Mouse (Mus musculus) embryonic facial prominence, embryonic 14.5 days (tissue): ENCODE results near the gene Aldh16a1. TPM values are rescaled to one million over a fixed set of nuclear protein-coding genes. Genes with fewer than 3 reads are reported as not detected.

ENCODE experiments used
- ATAC-seq: fragments of 200-750 bp; cut with Nextera tagmentation; 2 replicates; pipeline ENCODE4 v1.8.0; 2017; ENCODE audit warnings: low read depth, moderate number of reproducible peaks, moderate TSS enrichment
- DNase-seq: peaks from one replicate; pipeline ENCODE4 v3.0.0-alpha.2; 2015; ENCODE audit warnings: low spot score
- H3K27ac ChIP-seq: fragments of 300-500 bp; sonication (generic); replicated peaks from 2 replicates; pipeline ENCODE4 v1.5.1; 2014; ENCODE audit warnings: low read depth, mild to moderate bottlenecking, low read length, moderate library complexity
- H3K27me3 ChIP-seq: fragments of 300-500 bp; sonication (generic); replicated peaks from 2 replicates; pipeline ENCODE4 v1.6.1; 2014; ENCODE audit warnings: low read length; ENCODE audit not compliant: control insufficient read depth, insufficient read depth
- H3K36me3 ChIP-seq: fragments of 300-500 bp; sonication (generic); 2 replicates; pipeline ENCODE4 v1.6.1; 2014; ENCODE audit warnings: low read length, mixed read lengths; ENCODE audit not compliant: control insufficient read depth, insufficient read depth
- H3K4me1 ChIP-seq: fragments of 300-500 bp; sonication (generic); 2 replicates; pipeline ENCODE4 v1.6.1; 2014; ENCODE audit warnings: antibody characterized with exemption, low read length; ENCODE audit not compliant: control insufficient read depth, insufficient read depth
- H3K4me2 ChIP-seq: fragments of 300-500 bp; sonication (generic); 2 replicates; pipeline ENCODE4 v1.6.1; 2014; ENCODE audit warnings: low read depth, mild to moderate bottlenecking, low read length, moderate library complexity, mixed read lengths
- H3K4me3 ChIP-seq: fragments of 300-500 bp; sonication (generic); 2 replicates; pipeline ENCODE4 v1.5.1; 2014; ENCODE audit warnings: low read depth, mild to moderate bottlenecking, low read length
- H3K9ac ChIP-seq: fragments of 300-500 bp; sonication (generic); 2 replicates; pipeline ENCODE4 v1.6.1; 2014; ENCODE audit warnings: low read depth, mild to moderate bottlenecking, low read length, moderate library complexity, mixed read lengths
- H3K9me3 ChIP-seq: fragments of 300-500 bp; sonication (generic); 2 replicates; pipeline ENCODE4 v1.6.1; 2016; ENCODE audit warnings: low read length; ENCODE audit not compliant: control insufficient read depth
- WGBS: fragments of 180-500 bp; shearing (Covaris S2); extraction: QIAGEN DNeasy Blood & Tissue Kit; methylation state at CpG from one replicate; pipeline ENCODE4 v1.1.7; 2014; 5-methylcytosine and 5-hydroxymethylcytosine counted together
- polyA plus RNA-seq: library from polyadenylated mRNA; unstranded; fragments of >200 nt; fragmentation: Nextera tagmentation; extraction: Ambion mirVana; gene quantifications from 2 replicates; pipeline ENCODE4 v1.2.1, GENCODE M21; 2014

Gene Aldh16a1
- polyA plus RNA-seq, 1 experiment from 2014 or later, result 39.4 TPM

GRCm38 (mm10) chr7:45193871-45194785 lies 39.7 kb upstream of the Aldh16a1 start:
- peaks cover 8% of the 10 kb centered on the region; the same call in 1 of the 2 replicates for H3K4me1 ChIP-seq
- H3K4me2 ChIP-seq, result no peak overlapping the region
- no peak overlapping the region for H3K9ac ChIP-seq
- H3K27me3 ChIP-seq, result 0 out of 2 replicates have a peak, but pooled peaks cover 3% of the 10 kb centered on the region
- ATAC-seq (no peak), DNase-seq (no peak)
- H3K36me3 ChIP-seq, result no peaks in the 10 kb centered on the region
- no peak overlapping the region for H3K27ac ChIP-seq
- H3K4me3 ChIP-seq, result no peak overlapping the region
- WGBS, result 74% methylated on average over 15 of the region's 17 CpGs
- H3K9me3 ChIP-seq, result no peaks in the 10 kb centered on the region

GRCm38 (mm10) chr7:45193406-45193805 lies 39.0 kb upstream of the Aldh16a1 start:
- Histone ChIP-seq H3K9me3 (no peaks in the 10 kb centered on the region), H3K4me1 (peaks cover 8% of the 10 kb centered on the region; the same call in 1 of the 2 replicates), H3K27me3 (0 out of 2 replicates have a peak, but pooled peaks cover 3% of the 10 kb centered on the region), H3K27ac (no peak overlapping the region), H3K4me2 (no peak overlapping the region), H3K36me3 (no peaks in the 10 kb centered on the region), H3K4me3 (no peak overlapping the region), H3K9ac (no peak overlapping the region)
- no peak for DNase-seq
- WGBS, result 70% methylated on average over 4 of the region's 5 CpGs
- no peak for ATAC-seq

GRCm38 (mm10) chr7:45192585-45193310 lies 38.4 kb upstream of the Aldh16a1 start:
- ATAC-seq (no peak), DNase-seq (no peak)
- Histone ChIP-seq H3K27me3 (0 out of 2 replicates have a peak, but pooled peaks cover 3% of the 10 kb centered on the region), H3K9me3 (no peaks in the 10 kb centered on the region), H3K4me3 (no peak overlapping the region), H3K27ac (no peak overlapping the region), H3K4me2 (no peak overlapping the region), H3K36me3 (no peaks in the 10 kb centered on the region), H3K9ac (no peak overlapping the region), H3K4me1 (peaks cover 8% of the 10 kb centered on the region; the same call in 1 of the 2 replicates)
- 81% methylated on average over 7 of the region's 7 CpGs for WGBS

- 0 out of 2 replicates have a peak, but pooled peaks cover 4% of the 10 kb centered on the region for H3K27me3 ChIP-seq
- no peaks in the 10 kb centered on the region for H3K36me3 ChIP-seq
- H3K9me3 ChIP-seq, result no peaks in the 10 kb centered on the region
- H3K27ac ChIP-seq, result peak overlapping the region; percentile 39
- H3K9ac ChIP-seq, result no peak overlapping the region
- ATAC-seq (peak; percentile 88), DNase-seq (peak; percentile 94)
- H3K4me1 ChIP-seq, result peaks cover 8% of the 10 kb centered on the region; the same call in 1 of the 2 replicates
- H3K4me2 ChIP-seq, result no peak overlapping the region
- WGBS, result 3% methylated on average over 7 of the region's 8 CpGs
- no peak overlapping the region for H3K4me3 ChIP-seq
These were observed 37.5 kb upstream of the Aldh16a1 start for GRCm38 (mm10) chr7:45191803-45192363.

- Histone ChIP-seq H3K27me3 (0 out of 2 replicates have a peak, but pooled peaks cover 11% of the 10 kb centered on the region), H3K4me1 (peaks cover 8% of the 10 kb centered on the region; the same call in 1 of the 2 replicates), H3K9ac (no peak overlapping the region), H3K27ac (no peak overlapping the region), H3K4me3 (no peak overlapping the region), H3K36me3 (no peaks in the 10 kb centered on the region), H3K4me2 (no peak overlapping the region), H3K9me3 (no peaks in the 10 kb centered on the region)
- DNase-seq (no peak), ATAC-seq (no peak)
- 56% methylated on average over 2 of the region's 2 CpGs for whole genome bisulfite sequencing
These were observed 36.8 kb upstream of the Aldh16a1 start for GRCm38 (mm10) chr7:45191161-45191560.

GRCm38 (mm10) chr7:45190186-45190585 lies 35.8 kb upstream of the Aldh16a1 start:
- 90% methylated on average over 6 of the region's 6 CpGs for WGBS
- H3K27me3 ChIP-seq, result 0 out of 2 replicates have a peak, but pooled peaks cover 13% of the 10 kb centered on the region
- H3K27ac ChIP-seq, result no peak overlapping the region
- no peaks in the 10 kb centered on the region for H3K36me3 ChIP-seq
- H3K4me1 ChIP-seq, result peaks cover 8% of the 10 kb centered on the region; the same call in 1 of the 2 replicates
- no peak overlapping the region for H3K9ac ChIP-seq
- ATAC-seq, result no peak
- no peak overlapping the region for H3K4me3 ChIP-seq
- no peak for DNase-seq
- no peaks in the 10 kb centered on the region for H3K9me3 ChIP-seq
- no peak overlapping the region for H3K4me2 ChIP-seq

GRCm38 (mm10) chr7:45189600-45189999 lies 35.2 kb upstream of the Aldh16a1 start:
- ATAC-seq, result no peak
- H3K27ac ChIP-seq, result no peak overlapping the region
- WGBS, result 57% methylated on average over 15 of the region's 16 CpGs
- no peak overlapping the region for H3K4me3 ChIP-seq
- H3K27me3 ChIP-seq, result 0 out of 2 replicates have a peak, but pooled peaks cover 18% of the 10 kb centered on the region
- no peaks in the 10 kb centered on the region for H3K9me3 ChIP-seq
- H3K9ac ChIP-seq, result no peak overlapping the region
- DNase-seq, result no peak
- H3K4me1 ChIP-seq, result peaks cover 8% of the 10 kb centered on the region; the same call in 1 of the 2 replicates
- H3K36me3 ChIP-seq, result no peaks in the 10 kb centered on the region
- no peak overlapping the region for H3K4me2 ChIP-seq

GRCm38 (mm10) chr7:45185921-45186320 lies 31.5 kb upstream of the Aldh16a1 start:
- Histone ChIP-seq H3K27me3 (peaks cover 55% of the 10 kb centered on the region), H3K36me3 (no peaks in the 10 kb centered on the region), H3K4me3 (no peak overlapping the region), H3K27ac (no peak overlapping the region), H3K9me3 (no peaks in the 10 kb centered on the region), H3K4me2 (no peak overlapping the region), H3K4me1 (0 out of 2 replicates have a peak, but pooled peaks cover 4% of the 10 kb centered on the region), H3K9ac (no peak overlapping the region)
- ATAC-seq, result no peak
- no peak for DNase-seq
- 66% methylated on average over 7 of the region's 7 CpGs for WGBS
